Mouse (Mus musculus): ENCODE results near the gene Stard13. TPM values are rescaled to one million over a fixed set of nuclear protein-coding genes. Genes with fewer than 3 reads are reported as not detected.

Stard13 gene
- total and polyA plus RNA-seq, 2 experiments from 2014 or later = 2.6 to 19.2 TPM

GRCm38 (mm10) chr5:151142671-151143601 lies 90.7 kb downstream of the Stard13 start:
- WGBS = 8% methylated on average over 11 of the region's 11 CpGs
- Histone ChIP-seq H3K9ac (no peak overlapping the region), H3K4me1 (ENCODE audit: insufficient read depth) (0 out of 2 replicates have a peak, but pooled peaks cover 3% of the 10 kb centered on the region), H3K9me3 (ENCODE audit: low read length) (no peaks in the 10 kb centered on the region), H3K4me2 (ENCODE audit: low read depth) (no peak overlapping the region), H3K36me3 (ENCODE audit: insufficient read depth) (no peaks in the 10 kb centered on the region), H3K4me3 (ENCODE audit: low read depth, low read length) (no peak overlapping the region), H3K27ac (ENCODE audit: low read depth, low read length) (peak overlapping the region; percentile 46; the same call in 1 of the 2 replicates), H3K27me3 (ENCODE audit: insufficient read depth, low read length) (no peaks in the 10 kb centered on the region)
- peak; percentile 62 for ATAC-seq
- TF ChIP-seq CTCF (IDR thresholded peaks at IDR 0.05; ENCODE audit: low read depth) = no peak
- DNase-seq = peak; percentile 58

- peak; percentile 59 for DNase-seq
- H3K9ac ChIP-seq = no peak overlapping the region
- H3K9me3 ChIP-seq (ENCODE audit: low read length) = no peaks in the 10 kb centered on the region
- H3K4me3 ChIP-seq (ENCODE audit: low read depth, low read length) = no peak overlapping the region
- H3K27ac ChIP-seq (ENCODE audit: low read depth, low read length) = no peak overlapping the region
- TF ChIP-seq CTCF (IDR thresholded peaks at IDR 0.05; ENCODE audit: low read depth) = peak; percentile 75
- WGBS = 35% methylated on average over 5 of the region's 5 CpGs
- no peak overlapping the region for H3K4me2 ChIP-seq (ENCODE audit: low read depth)
- no peaks in the 10 kb centered on the region for H3K27me3 ChIP-seq (ENCODE audit: insufficient read depth, low read length)
- ATAC-seq = peak; percentile 60
- H3K36me3 ChIP-seq (ENCODE audit: insufficient read depth) = no peaks in the 10 kb centered on the region
- 0 out of 2 replicates have a peak, but pooled peaks cover 3% of the 10 kb centered on the region for H3K4me1 ChIP-seq (ENCODE audit: insufficient read depth)
Observed at GRCm38 (mm10) chr5:151142241-151142640, 91.4 kb downstream of the Stard13 start.

- Histone ChIP-seq H3K4me3 (ENCODE audit: low read depth, low read length) (no peak overlapping the region), H3K9me3 (ENCODE audit: low read length) (no peaks in the 10 kb centered on the region), H3K36me3 (ENCODE audit: insufficient read depth) (no peaks in the 10 kb centered on the region), H3K4me2 (ENCODE audit: low read depth) (no peak overlapping the region), H3K9ac (no peak overlapping the region), H3K27me3 (ENCODE audit: insufficient read depth, low read length) (no peaks in the 10 kb centered on the region), H3K4me1 (ENCODE audit: insufficient read depth) (0 out of 2 replicates have a peak, but pooled peaks cover 3% of the 10 kb centered on the region), H3K27ac (ENCODE audit: low read depth, low read length) (no peak overlapping the region)
- ATAC-seq (no peak), DNase-seq (no peak)
- TF ChIP-seq CTCF (IDR thresholded peaks at IDR 0.05; ENCODE audit: low read depth) = no peak
- 82% methylated on average over 5 of the region's 5 CpGs for WGBS
Observed at GRCm38 (mm10) chr5:151137901-151138300, 95.7 kb downstream of the Stard13 start.

- no peak for TF ChIP-seq CTCF (IDR thresholded peaks at IDR 0.05; ENCODE audit: low read depth)
- no peaks in the 10 kb centered on the region for H3K9me3 ChIP-seq (ENCODE audit: low read length)
- 76% methylated on average over 4 of the region's 4 CpGs for WGBS
- ATAC-seq (no peak), DNase-seq (no peak)
- no peaks in the 10 kb centered on the region for H3K36me3 ChIP-seq (ENCODE audit: insufficient read depth)
- H3K27me3 ChIP-seq (ENCODE audit: insufficient read depth, low read length) = no peaks in the 10 kb centered on the region
- H3K4me1 ChIP-seq (ENCODE audit: insufficient read depth) = no peaks in the 10 kb centered on the region
- H3K9ac ChIP-seq = no peak overlapping the region
- H3K4me3 ChIP-seq (ENCODE audit: low read depth, low read length) = no peak overlapping the region
- H3K4me2 ChIP-seq (ENCODE audit: low read depth) = no peak overlapping the region
- no peak overlapping the region for H3K27ac ChIP-seq (ENCODE audit: low read depth, low read length)
Observed at GRCm38 (mm10) chr5:151137311-151137710, 96.3 kb downstream of the Stard13 start.

- H3K9me3 ChIP-seq (ENCODE audit: low read length) = no peaks in the 10 kb centered on the region
- H3K4me2 ChIP-seq (ENCODE audit: low read depth) = no peak overlapping the region
- H3K4me3 ChIP-seq (ENCODE audit: low read depth, low read length) = no peak overlapping the region
- H3K36me3 ChIP-seq (ENCODE audit: insufficient read depth) = no peaks in the 10 kb centered on the region
- no peak for ATAC-seq
- H3K9ac ChIP-seq = no peak overlapping the region
- no peak for TF ChIP-seq CTCF (IDR thresholded peaks at IDR 0.05; ENCODE audit: low read depth)
- no peaks in the 10 kb centered on the region for H3K4me1 ChIP-seq (ENCODE audit: insufficient read depth)
- no peaks in the 10 kb centered on the region for H3K27me3 ChIP-seq (ENCODE audit: insufficient read depth, low read length)
- 81% methylated on average over 6 of the region's 6 CpGs for WGBS
- H3K27ac ChIP-seq (ENCODE audit: low read depth, low read length) = no peak overlapping the region
- no peak for DNase-seq
Observed at GRCm38 (mm10) chr5:151135965-151136364, 97.7 kb downstream of the Stard13 start.

- H3K4me1 ChIP-seq (ENCODE audit: insufficient read depth) = no peaks in the 10 kb centered on the region
- H3K4me3 ChIP-seq (ENCODE audit: low read depth, low read length) = no peak overlapping the region
- DNase-seq (no peak), ATAC-seq (no peak)
- no peak overlapping the region for H3K4me2 ChIP-seq (ENCODE audit: low read depth)
- no peak for TF ChIP-seq CTCF (IDR thresholded peaks at IDR 0.05; ENCODE audit: low read depth)
- no peaks in the 10 kb centered on the region for H3K9me3 ChIP-seq (ENCODE audit: low read length)
- H3K9ac ChIP-seq = no peak overlapping the region
- 76% methylated on average over 8 of the region's 8 CpGs for WGBS
- H3K27ac ChIP-seq (ENCODE audit: low read depth, low read length) = no peak overlapping the region
- no peaks in the 10 kb centered on the region for H3K27me3 ChIP-seq (ENCODE audit: insufficient read depth, low read length)
- H3K36me3 ChIP-seq (ENCODE audit: insufficient read depth) = no peaks in the 10 kb centered on the region
Observed at GRCm38 (mm10) chr5:151135078-151135826, 98.4 kb downstream of the Stard13 start.

- DNase-seq = no peak
- no peaks in the 10 kb centered on the region for H3K4me1 ChIP-seq (ENCODE audit: insufficient read depth)
- H3K27ac ChIP-seq (ENCODE audit: low read depth, low read length) = no peak overlapping the region
- no peak for ATAC-seq
- no peaks in the 10 kb centered on the region for H3K36me3 ChIP-seq (ENCODE audit: insufficient read depth)
- no peak overlapping the region for H3K9ac ChIP-seq
- no peak overlapping the region for H3K4me3 ChIP-seq (ENCODE audit: low read depth, low read length)
- H3K4me2 ChIP-seq (ENCODE audit: low read depth) = no peak overlapping the region
- no peaks in the 10 kb centered on the region for H3K9me3 ChIP-seq (ENCODE audit: low read length)
- TF ChIP-seq CTCF (IDR thresholded peaks at IDR 0.05; ENCODE audit: low read depth) = no peak
- H3K27me3 ChIP-seq (ENCODE audit: insufficient read depth, low read length) = no peaks in the 10 kb centered on the region
- 91% methylated on average over 4 of the region's 4 CpGs for WGBS
Observed at GRCm38 (mm10) chr5:151134202-151134601, 99.4 kb downstream of the Stard13 start.

Data from forebrain, postnatal 0 days (tissue).